In the genomic region with DNA sequence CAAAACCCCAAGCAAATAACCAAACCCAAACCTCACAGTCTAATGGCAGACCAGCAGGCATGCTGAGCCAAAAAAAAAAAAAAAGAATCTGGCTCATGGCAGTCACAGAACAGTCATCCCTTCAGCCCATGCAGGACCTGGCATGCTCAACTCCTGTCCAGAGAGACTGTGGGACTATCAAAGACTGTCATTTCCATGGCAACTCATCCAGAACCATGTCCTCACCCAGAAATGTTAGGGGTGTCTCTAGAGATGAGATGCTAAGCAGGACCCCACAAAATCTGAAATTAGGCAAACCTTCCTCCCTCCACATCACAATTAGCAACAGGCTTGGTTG, we compare ENCODE assay signal across 29 mouse cellular contexts. TPM values are rescaled to one million over a fixed set of nuclear protein-coding genes. Genes with fewer than 3 reads are reported as not detected.
DNase-seq lines count a peak whose midpoint lies in the region; ATAC-seq and TF ChIP-seq lines count a peak whose summit lies in the region.
"Had no signal": no experiment of that assay in that cellular context is flagged by ENCODE, and none has a peak within 500 bp of the region (broad histone marks: within the 10 kb centered on the region; RNA-seq: fewer than 3 reads in every experiment).

No protein-coding gene starts in this region.

- CTCF ChIA-PET in Patski (lab: Charles Lee), result interaction anchor here (0.9 to 1.5 kb wide), 2 partner anchors 9 to 44 kb away, joined by 4 read pairs; no protein-coding TSS in a partner anchor

- no peaks in the 10 kb centered on the region for H3K27me3 ChIP-seq in Patski
- H3K27me3 ChIP-seq: embryonic facial prominence, embryonic 13.5 days; forebrain, embryonic 12.5 days; forebrain, embryonic 15.5 days; heart, embryonic 15.5 days; hindbrain, embryonic 12.5 days; hindbrain, embryonic 15.5 days; intestine, embryonic 15.5 days; kidney, embryonic 15.5 days had no signal

- in situ Hi-C loops in Patski (cut with MboI; ENCODE audit: low pct_unique_long_range_greater_than_20kb), result no loop called here

- peak; percentile 30 for DNase-seq in cerebellum, adult 11-12 months
- no peak for DNase-seq in cerebellum, postnatal 14 days
- peak; percentile 14 to 24 for DNase-seq in cerebellum, postnatal 36 days
- DNase-seq in cerebellum, adult 11 months, result no peak
- DNase-seq in 3T3-L1 (ENCODE audit: low read depth, low spot score) (peak; percentile 17), Patski (ENCODE audit: low read depth, low spot score) (no peak)
- no peak for DNase-seq in urinary bladder, postnatal 4 days (ENCODE audit: low spot score in 2 of 2)
- DNase-seq: embryo, embryonic 11 days; gastrocnemius, postnatal 25 days; heart, adult 18-20 months; heart, postnatal 10 days; heart, postnatal 4 days; kidney, adult 11 months; kidney, adult 8-10 months had no signal

- POLR2A ChIA-PET in Patski (lab: Charles Lee), result interaction anchor here (0.8 kb wide), 1 partner anchor 76 kb away, joined by 3 read pairs; no protein-coding TSS in a partner anchor

- peak; percentile 41 for ATAC-seq in Patski
- ATAC-seq: CD4-positive, CD25-positive, alpha-beta regulatory T cell, adult 4 months; forebrain, embryonic 15.5 days; intestine, embryonic 15.5 days had no signal

- TF ChIP-seq CTCF in Patski (IDR thresholded peaks at IDR 0.05), result no peak

RNA-seq across cellular contexts. Expression of gene Lep, which starts 14.1 kb away (rescaled TPM):
- 0.05 TPM for polyA plus RNA-seq in Patski (2021)
- polyA plus RNA-seq: C2C12; CD4-positive, CD25-positive, alpha-beta regulatory T cell, adult 4 months; cortical plate, adult 2 months; embryonic facial prominence, embryonic 10.5 days; embryonic facial prominence, embryonic 13.5 days; erythroblast, embryonic 14.5 days; forebrain, embryonic 12.5 days; forebrain, embryonic 15.5 days; frontal cortex, adult 2 months; heart, embryonic 12.5 days; heart, embryonic 15.5 days; hindbrain, embryonic 12.5 days; hindbrain, embryonic 15.5 days; intestine, embryonic 15.5 days; kidney, embryonic 15.5 days had no signal

Comparison
In these comparisons a context has a peak if more than half of its experiments do, and no peak if none do; other contexts are left out.
1. DNase-seq: peak in cerebellum, adult 11-12 months (single experiment), cerebellum, postnatal 36 days (2 of 2) and 3T3-L1 (single experiment); none in cerebellum, postnatal 14 days (0 of 2), cerebellum, adult 11 months (single experiment), Patski (single experiment) and urinary bladder, postnatal 4 days (0 of 2).